Mouse (Mus musculus) CH12.LX (cell line): ENCODE data around the gene Omg. TPM values are rescaled to one million over a fixed set of nuclear protein-coding genes. Genes with fewer than 3 reads are reported as not detected.

Experiments
- DNase-seq: peaks from one replicate; pipeline ENCODE4 v3.0.0-alpha.2; 2013; ENCODE audit errors: extremely low read depth
- H3K27ac ChIP-seq: 2 replicates; pipeline ENCODE4 v1.5.1; 2012; ENCODE audit warnings: low read depth, mild to moderate bottlenecking, control low read depth, moderate library complexity; ENCODE audit not compliant: insufficient read depth
- H3K27me3 ChIP-seq: replicated peaks from 2 replicates; pipeline ENCODE3; 2012; ENCODE audit warnings: inconsistent platforms
- H3K36me3 ChIP-seq, 2 experiments: replicated peaks in 1 of 2; 2 replicates each; pipeline versions ENCODE3 to v1.6.1; 2012; ENCODE audit warnings: inconsistent platforms in 1 of 2, low read length in 1 of 2, mild to moderate bottlenecking in 1 of 2, mixed read lengths in 1 of 2, moderate library complexity in 1 of 2; ENCODE audit not compliant: control insufficient read depth in 1 of 2, insufficient read depth in 1 of 2
- H3K4me1 ChIP-seq, 2 experiments: 2 replicates each; pipeline ENCODE4 v1.6.1; 2012; ENCODE audit warnings: inconsistent platforms in 1 of 2, moderate library complexity in 1 of 2; ENCODE audit not compliant: insufficient read depth in 2 of 2, control insufficient read depth in 1 of 2
- H3K4me2 ChIP-seq: 2 replicates; pipeline ENCODE4 v1.6.1; 2012; ENCODE audit warnings: low read depth, mild to moderate bottlenecking, control low read depth; ENCODE audit not compliant: poor library complexity, insufficient read depth, severe bottlenecking
- H3K4me3 ChIP-seq, 3 experiments: fragments of 150-350 bp in 1 of 3; sonication (generic) in 1 of 3; replicated peaks in 1 of 3; 2 replicates each; pipeline versions ENCODE3 to v1.5.1; 2011 to 2012; ENCODE audit warnings: low read depth in 2 of 3, low read length in 2 of 3, mild to moderate bottlenecking in 2 of 3, moderate library complexity in 2 of 3, control low read depth in 1 of 3, improper control_type of control experiment in 1 of 3, inconsistent platforms in 1 of 3, mixed read lengths in 1 of 3; ENCODE audit not compliant: poor library complexity in 1 of 3
- H3K79me2 ChIP-seq: replicated peaks from 2 replicates; pipeline ENCODE4 v1.6.1; 2012; ENCODE audit warnings: mild to moderate bottlenecking, moderate library complexity; ENCODE audit not compliant: control insufficient read depth, poor library complexity, insufficient read depth, severe bottlenecking; ENCODE audit errors: extremely low read depth
- H3K9ac ChIP-seq: 2 replicates; pipeline ENCODE4 v1.6.1; 2012; ENCODE audit warnings: low read depth, mild to moderate bottlenecking, control low read depth, moderate library complexity; ENCODE audit not compliant: insufficient read depth
- H3K9me3 ChIP-seq: replicated peaks from 2 replicates; pipeline ENCODE3; 2012; ENCODE audit warnings: low read length, inconsistent platforms, mixed read lengths
- BHLHE40 ChIP-seq: IDR thresholded peaks from 2 replicates; pipeline ENCODE4 v1.6.1; 2011; ENCODE audit warnings: mild to moderate bottlenecking, low read depth, low read length, improper control_type of control experiment
- CHD1 ChIP-seq: IDR thresholded peaks from 2 replicates; pipeline ENCODE4 v1.6.1; 2012; ENCODE audit warnings: low read depth, low read length, improper control_type of control experiment, inconsistent platforms
- CHD2 ChIP-seq: IDR thresholded peaks from 2 replicates; pipeline ENCODE4 v1.6.1; 2011; ENCODE audit warnings: low read length, improper control_type of control experiment
- E2F4 ChIP-seq: IDR thresholded peaks from 2 replicates; pipeline ENCODE4 v1.6.1; 2011; ENCODE audit warnings: low read depth, low read length, improper control_type of control experiment; ENCODE audit not compliant: insufficient replicate concordance
- ELF1 ChIP-seq: IDR thresholded peaks from 2 replicates; pipeline ENCODE4 v1.6.1; 2014; ENCODE audit warnings: low read depth, mild to moderate bottlenecking, inconsistent platforms, low read length, improper control_type of control experiment
- EP300 ChIP-seq: IDR thresholded peaks from 2 replicates; pipeline ENCODE4 v1.6.1; 2011; ENCODE audit warnings: low read length, improper control_type of control experiment
- GABPA ChIP-seq: IDR thresholded peaks from 2 replicates; pipeline ENCODE4 v1.6.1; 2012; ENCODE audit warnings: low read depth, low read length, improper control_type of control experiment, inconsistent platforms; ENCODE audit not compliant: insufficient replicate concordance
- HCFC1 ChIP-seq: IDR thresholded peaks from 2 replicates; pipeline ENCODE4 v1.6.1; 2012; ENCODE audit warnings: low read depth, mild to moderate bottlenecking, inconsistent platforms, low read length, improper control_type of control experiment
- IRF4 ChIP-seq: IDR thresholded peaks from 2 replicates; pipeline ENCODE4 v1.6.1; 2014; ENCODE audit warnings: low read depth, mild to moderate bottlenecking, inconsistent platforms, low read length, improper control_type of control experiment
- JUN ChIP-seq: IDR thresholded peaks from 2 replicates; pipeline ENCODE4 v1.6.1; 2011; ENCODE audit warnings: low read depth, mild to moderate bottlenecking, low read length, improper control_type of control experiment, moderate library complexity; ENCODE audit not compliant: insufficient read depth
- JUND ChIP-seq: conservative IDR thresholded peaks from 2 replicates; pipeline ENCODE4 v1.6.1; 2011; ENCODE audit warnings: low read depth, low read length, improper control_type of control experiment
- KAT2A ChIP-seq: IDR thresholded peaks from 2 replicates; pipeline ENCODE4 v1.6.1; 2012; ENCODE audit warnings: low read length, improper control_type of control experiment, inconsistent platforms; ENCODE audit not compliant: insufficient replicate concordance
- MEF2A ChIP-seq: IDR thresholded peaks from 2 replicates; pipeline ENCODE4 v1.6.1; 2014; ENCODE audit warnings: low read depth, mild to moderate bottlenecking, inconsistent platforms, low read length, improper control_type of control experiment, borderline replicate concordance
- MXI1 ChIP-seq: IDR thresholded peaks from 2 replicates; pipeline ENCODE4 v1.6.1; 2011; ENCODE audit warnings: mild to moderate bottlenecking, low read depth, low read length, improper control_type of control experiment
- MYC ChIP-seq: IDR thresholded peaks from 2 replicates; pipeline ENCODE4 v1.6.1; 2011; ENCODE audit warnings: low read depth, mild to moderate bottlenecking, improper control_type of control experiment, low read length
- NELFE ChIP-seq: IDR thresholded peaks from 2 replicates; pipeline ENCODE4 v1.6.1; 2011; ENCODE audit warnings: low read depth, low read length, improper control_type of control experiment
- NRF1 ChIP-seq: IDR thresholded peaks from 2 replicates; pipeline ENCODE4 v1.6.1; 2014; ENCODE audit warnings: low read depth, mild to moderate bottlenecking, inconsistent platforms, low read length, improper control_type of control experiment, moderate library complexity
- POLR2AphosphoS2 ChIP-seq: IDR thresholded peaks from 2 replicates; pipeline ENCODE4 v1.6.1; 2011; ENCODE audit warnings: low read depth, low read length, improper control_type of control experiment
- RCOR1 ChIP-seq: conservative IDR thresholded peaks from 2 replicates; pipeline ENCODE4 v1.6.1; 2012; ENCODE audit warnings: low read depth, mild to moderate bottlenecking, inconsistent platforms, low read length, improper control_type of control experiment
- TBP ChIP-seq: conservative IDR thresholded peaks from 2 replicates; pipeline ENCODE4 v1.6.1; 2011; ENCODE audit warnings: low read depth, low read length, improper control_type of control experiment
- TCF12 ChIP-seq: IDR thresholded peaks from 2 replicates; pipeline ENCODE4 v1.6.1; 2014; ENCODE audit warnings: low read depth, mild to moderate bottlenecking, inconsistent platforms, low read length, improper control_type of control experiment
- UBTF ChIP-seq: IDR thresholded peaks from 2 replicates; pipeline ENCODE4 v1.6.1; 2012; ENCODE audit warnings: low read depth, mild to moderate bottlenecking, inconsistent platforms, low read length, improper control_type of control experiment, moderate library complexity
- ZKSCAN1 ChIP-seq: IDR thresholded peaks from 2 replicates; pipeline ENCODE4 v1.6.1; 2012; ENCODE audit warnings: low read depth, inconsistent platforms, low read length, improper control_type of control experiment, borderline replicate concordance
- ZNF384 ChIP-seq: IDR thresholded peaks from 2 replicates; pipeline ENCODE4 v1.6.1; 2012; ENCODE audit warnings: low read depth, low read length, improper control_type of control experiment, inconsistent platforms
- dilution Hi-C: fragments of 300-500 bp; cut with MboI; formaldehyde crosslinking; loops from 2 replicates; pipeline ENCODE4 v1.14.3; 2020; ENCODE audit warnings: low sequenced_read_pairs; ENCODE audit not compliant: extremely low pct_unique_long_range_greater_than_20kb, extremely low pct_ligation_motif_present
- in situ Hi-C: fragments of 300-500 bp; cut with MboI; formaldehyde crosslinking; loops from 3 replicates; pipeline ENCODE4 v1.14.3; 2019; ENCODE audit warnings: low sequenced_read_pairs, low pct_ligation_motif_present, low pct_unique_long_range_greater_than_20kb, mixed read lengths
- polyA plus RNA-seq: library from polyadenylated mRNA; unstranded; fragments of >175 nt; gene quantifications from 2 replicates; pipeline ENCODE4 v1.2.1, GENCODE M21; 2012; ENCODE audit warnings: low read depth; ENCODE audit not compliant: insufficient read length
- total RNA-seq, 2 experiments: library from RNA; depleted of rRNA; stranded (reverse); fragments of 300-350 nt in 1 of 2; fragments of >200 nt in 1 of 2; gene quantifications; 2 replicates each; pipeline ENCODE4 v1.2.3; 2012 to 2014

The Omg gene
- total and polyA plus RNA-seq, 3 experiments = 0.09 to 0.17 (median 0.13) TPM

- H3K4me3 ChIP-seq = no peak overlapping the region
- in situ Hi-C loops (no loop called here), dilution Hi-C loops (no loop called here)
- no peak for DNase-seq
- H3K9ac ChIP-seq = peak overlapping the region; percentile 68; the same call in 1 of the 2 replicates
- H3K9me3 ChIP-seq = no peaks in the 10 kb centered on the region
- peak; percentile 47; the same call in 1 of the 2 replicates for TF ChIP-seq MEF2A
- no peak for TF ChIP-seq NRF1
- TF ChIP-seq MXI1 = no peak
- no peak for TF ChIP-seq TCF12
- peak; percentile 17; the same call in 1 of the 2 replicates for TF ChIP-seq HCFC1
- peak; percentile 66 for TF ChIP-seq EP300
- TF ChIP-seq E2F4 = no peak
- TF ChIP-seq KAT2A = no peak
- no peak for TF ChIP-seq UBTF
- TF ChIP-seq ZNF384 = no peak
- no peak for TF ChIP-seq BHLHE40
- no peak for TF ChIP-seq CHD2
- TF ChIP-seq POLR2AphosphoS2 = no peak
- TF ChIP-seq IRF4 = peak; percentile 62; the same call in 1 of the 2 replicates
- no peak for TF ChIP-seq ZKSCAN1
- TF ChIP-seq GABPA = no peak
- TF ChIP-seq CHD1 = no peak
- no peak for TF ChIP-seq MYC
- TF ChIP-seq ELF1 = no peak
- peak; percentile 75 for TF ChIP-seq JUND
- no peak for TF ChIP-seq TBP
- TF ChIP-seq RCOR1 = no peak
- TF ChIP-seq JUN = peak; percentile 27
- TF ChIP-seq NELFE = no peak
- H3K4me1 ChIP-seq = peaks cover 11 to 43% of the 10 kb centered on the region in 2 experiments
- H3K4me2 ChIP-seq = no peak overlapping the region; the same call in 1 of the 2 replicates
- no peak overlapping the region for H3K27ac ChIP-seq
- no peaks in the 10 kb centered on the region for H3K27me3 ChIP-seq
- peaks cover 0 to 23% of the 10 kb centered on the region in 2 experiments for H3K36me3 ChIP-seq
- H3K79me2 ChIP-seq = no peaks in the 10 kb centered on the region
These were observed 19.2 kb downstream of the Omg start for GRCm38 (mm10) chr11:79484721-79485120.
